ENCODE assay signal across 17 mouse cellular contexts in genomic region chr16:57482911-57483310, GRCm38 (mm10).
DNase-seq lines count a peak whose midpoint lies in the region; ATAC-seq lines count a peak whose summit lies in the region.
"Had no signal": no experiment of that assay in that cellular context is flagged by ENCODE, and none has a peak within 500 bp of the region (broad histone marks: within the 10 kb centered on the region; RNA-seq: fewer than 3 reads in every experiment).

No protein-coding gene starts in this region.

- H3K9me3 ChIP-seq in heart, embryonic 16.5 days (replicated peaks; ENCODE audit: control insufficient read depth, low read length) = no peaks in the 10 kb centered on the region
- no peaks in the 10 kb centered on the region; the same call in 1 of the 2 replicates for H3K9me3 ChIP-seq in lung, embryonic 16.5 days (ENCODE audit: control insufficient read depth, low read length)
- H3K9me3 ChIP-seq in stomach, embryonic 16.5 days (replicated peaks; ENCODE audit: control insufficient read depth, low read length) = no peaks in the 10 kb centered on the region
- no peaks in the 10 kb centered on the region for H3K9me3 ChIP-seq in forebrain, embryonic 10.5 days
- H3K9me3 ChIP-seq: forebrain, embryonic 13.5 days; hindbrain, embryonic 12.5 days; intestine, embryonic 15.5 days; limb, embryonic 13.5 days; midbrain, embryonic 15.5 days had no signal

- H3K4me3 ChIP-seq in heart, embryonic 16.5 days (ENCODE audit: low read length) = no peak overlapping the region
- no peak overlapping the region for H3K4me3 ChIP-seq in lung, embryonic 16.5 days (ENCODE audit: low read length)
- H3K4me3 ChIP-seq in stomach, embryonic 16.5 days (replicated peaks; ENCODE audit: low read length) = no peak overlapping the region
- no peak overlapping the region for H3K4me3 ChIP-seq in forebrain, embryonic 10.5 days
- H3K4me3 ChIP-seq: forebrain, embryonic 13.5 days; hindbrain, embryonic 12.5 days; intestine, embryonic 15.5 days; limb, embryonic 13.5 days; midbrain, embryonic 15.5 days had no signal

- no peaks in the 10 kb centered on the region for H3K27me3 ChIP-seq in heart, embryonic 16.5 days (ENCODE audit: control insufficient read depth, insufficient read depth, low read length)
- H3K27me3 ChIP-seq in lung, embryonic 16.5 days (ENCODE audit: control insufficient read depth, insufficient read depth, low read depth, low read length) = peaks cover 3% of the 10 kb centered on the region
- H3K27me3 ChIP-seq in stomach, embryonic 16.5 days (ENCODE audit: control insufficient read depth, insufficient read depth, low read length) = no peaks in the 10 kb centered on the region
- H3K27me3 ChIP-seq in forebrain, embryonic 10.5 days (ENCODE audit: poor library complexity, severe bottlenecking) = no peaks in the 10 kb centered on the region
- H3K27me3 ChIP-seq: forebrain, embryonic 13.5 days; hindbrain, embryonic 12.5 days; intestine, embryonic 15.5 days; limb, embryonic 13.5 days; midbrain, embryonic 15.5 days had no signal

- peaks cover 26% of the 10 kb centered on the region for H3K4me1 ChIP-seq in heart, embryonic 16.5 days (ENCODE audit: control insufficient read depth, insufficient read depth, low read length)
- H3K4me1 ChIP-seq in lung, embryonic 16.5 days (replicated peaks; ENCODE audit: control insufficient read depth, insufficient read depth, low read length) = peaks cover 11% of the 10 kb centered on the region
- H3K4me1 ChIP-seq in stomach, embryonic 16.5 days (ENCODE audit: control insufficient read depth, insufficient read depth, low read length) = peaks cover 15% of the 10 kb centered on the region; the same call in 1 of the 2 replicates
- H3K4me1 ChIP-seq in forebrain, embryonic 10.5 days = no peaks in the 10 kb centered on the region
- H3K4me1 ChIP-seq: forebrain, embryonic 13.5 days; hindbrain, embryonic 12.5 days; midbrain, embryonic 15.5 days had no signal

- 27% methylated on average over 4 of the region's 4 CpGs for WGBS in heart, embryonic 16.5 days
- 21% methylated on average over 4 of the region's 4 CpGs for WGBS in lung, embryonic 16.5 days
- WGBS in stomach, embryonic 16.5 days = 53% methylated on average over 4 of the region's 4 CpGs
- WGBS in forebrain, embryonic 10.5 days = 84% methylated on average over 4 of the region's 4 CpGs

- H3K27ac ChIP-seq in heart, embryonic 16.5 days (ENCODE audit: low read length) = peak overlapping the region; percentile 51
- peak overlapping the region; percentile 47; the same call in 1 of the 2 replicates for H3K27ac ChIP-seq in lung, embryonic 16.5 days (ENCODE audit: low read length)
- H3K27ac ChIP-seq in stomach, embryonic 16.5 days (ENCODE audit: low read length) = peak overlapping the region; percentile 46; the same call in 1 of the 2 replicates
- H3K27ac ChIP-seq in forebrain, embryonic 10.5 days = no peak overlapping the region
- H3K27ac ChIP-seq: forebrain, embryonic 13.5 days; hindbrain, embryonic 12.5 days; intestine, embryonic 15.5 days; limb, embryonic 13.5 days; liver, embryonic 14.5 days; midbrain, embryonic 15.5 days had no signal

- intact Hi-C loops in heart, postnatal 25 days (cut with DNase I) = no loop called here

- H3K36me3 ChIP-seq in heart, embryonic 16.5 days (ENCODE audit: control insufficient read depth, insufficient read depth) = no peaks in the 10 kb centered on the region
- no peaks in the 10 kb centered on the region for H3K36me3 ChIP-seq in lung, embryonic 16.5 days (ENCODE audit: control insufficient read depth, insufficient read depth, low read length)
- H3K36me3 ChIP-seq in stomach, embryonic 16.5 days (ENCODE audit: control insufficient read depth, insufficient read depth, low read length) = no peaks in the 10 kb centered on the region
- H3K36me3 ChIP-seq in forebrain, embryonic 10.5 days (replicated peaks) = no peaks in the 10 kb centered on the region
- H3K36me3 ChIP-seq: hindbrain, embryonic 12.5 days; intestine, embryonic 15.5 days; limb, embryonic 13.5 days; midbrain, embryonic 15.5 days had no signal

- no peak for ATAC-seq in heart, embryonic 16.5 days (replicated peaks; ENCODE audit: extremely low read depth, insufficient read depth, low FRiP score)
- no peak for ATAC-seq in lung, embryonic 16.5 days (ENCODE audit: low read depth)
- 0 out of 2 replicates have a peak, but pooled peaks have one; percentile 7 for ATAC-seq in megakaryocyte progenitor cell, adult 5-6 weeks (replicated peaks; ENCODE audit: poor library complexity)
- no peak for ATAC-seq in stomach, embryonic 16.5 days (ENCODE audit: insufficient read depth, low FRiP score)
- ATAC-seq: forebrain, embryonic 13.5 days; intestine, embryonic 15.5 days; midbrain, embryonic 15.5 days had no signal

- DNase-seq in heart, postnatal 25 days (ENCODE audit: low spot score) = no peak
- no peak for DNase-seq in lung, postnatal 4 days
- no peak for DNase-seq in forebrain, embryonic 10.5 days (ENCODE audit: extremely low spot score, low spot score)
- DNase-seq: adrenal gland, adult 2 months; cerebellum, adult 9-11 months; heart, adult 18-20 months; kidney, adult 9 months had no signal

- no peak overlapping the region for H3K9ac ChIP-seq in heart, embryonic 16.5 days (ENCODE audit: low read length)
- H3K9ac ChIP-seq in lung, embryonic 16.5 days (ENCODE audit: low read length) = no peak overlapping the region
- H3K9ac ChIP-seq in stomach, embryonic 16.5 days (ENCODE audit: low read length) = no peak overlapping the region
- H3K9ac ChIP-seq: forebrain, embryonic 13.5 days; hindbrain, embryonic 12.5 days; intestine, embryonic 15.5 days; limb, embryonic 13.5 days; liver, embryonic 14.5 days; midbrain, embryonic 15.5 days had no signal

- H3K4me2 ChIP-seq in heart, embryonic 16.5 days (ENCODE audit: low read depth, low read length) = no peak overlapping the region
- no peak overlapping the region for H3K4me2 ChIP-seq in lung, embryonic 16.5 days (ENCODE audit: low read depth, low read length)
- H3K4me2 ChIP-seq in stomach, embryonic 16.5 days (ENCODE audit: low read depth, low read length) = no peak overlapping the region
- H3K4me2 ChIP-seq: forebrain, embryonic 13.5 days; hindbrain, embryonic 12.5 days; intestine, embryonic 15.5 days; limb, embryonic 13.5 days; midbrain, embryonic 15.5 days had no signal
